Mouse (Mus musculus): Measurements from ENCODE around the gene Krt32. TPM values are rescaled to one million over a fixed set of nuclear protein-coding genes. Genes with fewer than 3 reads are reported as not detected.

Krt32 gene
- polyA plus RNA-seq (2011; ENCODE audit: insufficient read length, low read depth, missing spikeins) = not detected in 2 replicates

GRCm38 (mm10) chr11:100087861-100088260 lies at the start of gene Krt32:
Gene Krt32, minus strand, starts transcription at chr11:100088226.
- H3K4me3 ChIP-seq (ENCODE audit: insufficient read depth, low read length) = no peak within 1 kb of the TSS
- no peaks in the 10 kb centered on the region for H3K4me1 ChIP-seq (ENCODE audit: control insufficient read depth, insufficient read depth, low read length)
- TF ChIP-seq CTCF (IDR thresholded peaks at IDR 0.05; ENCODE audit: borderline replicate concordance, insufficient read depth, low read length) (no peak), POLR2A (IDR thresholded peaks at IDR 0.05; ENCODE audit: low read depth, low read length) (no peak)
- no peak within 1 kb of the TSS for H3K27ac ChIP-seq (ENCODE audit: insufficient read depth, low read length)

DNA sequence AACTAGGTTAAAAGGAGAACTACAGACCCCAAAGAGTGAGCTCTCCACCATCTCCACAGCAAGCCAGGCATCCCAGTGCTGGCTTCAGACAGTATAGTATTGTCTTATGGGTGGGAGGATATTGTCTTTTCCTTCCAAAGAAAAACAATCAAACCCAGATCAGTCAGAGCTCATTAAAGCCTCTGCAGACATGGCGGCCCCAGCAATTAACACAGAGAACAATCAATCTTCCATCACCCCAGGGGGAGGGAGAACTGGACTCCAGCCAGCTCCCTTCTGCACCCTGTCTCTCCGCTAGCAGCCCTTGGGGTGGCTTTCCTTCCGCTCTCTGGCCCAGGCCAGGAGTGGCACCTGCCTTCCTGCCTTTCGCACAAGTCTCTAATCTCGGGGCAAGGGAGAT lies 49.7 kb upstream of the Krt32 start:
- Histone ChIP-seq H3K27ac (ENCODE audit: insufficient read depth, low read length) (no peak overlapping the region), H3K4me3 (ENCODE audit: insufficient read depth, low read length) (no peak overlapping the region), H3K4me1 (ENCODE audit: control insufficient read depth, insufficient read depth, low read length) (no peaks in the 10 kb centered on the region)
- TF ChIP-seq POLR2A (IDR thresholded peaks at IDR 0.05; ENCODE audit: low read depth, low read length) (no peak), CTCF (IDR thresholded peaks at IDR 0.05; ENCODE audit: borderline replicate concordance, insufficient read depth, low read length) (no peak)

- TF ChIP-seq CTCF (IDR thresholded peaks at IDR 0.05; ENCODE audit: borderline replicate concordance, insufficient read depth, low read length) = no peak
- no peak for TF ChIP-seq POLR2A (IDR thresholded peaks at IDR 0.05; ENCODE audit: low read depth, low read length)
- H3K27ac ChIP-seq (ENCODE audit: insufficient read depth, low read length) = no peak overlapping the region
- H3K4me1 ChIP-seq (ENCODE audit: control insufficient read depth, insufficient read depth, low read length) = no peaks in the 10 kb centered on the region
- no peak overlapping the region for H3K4me3 ChIP-seq (ENCODE audit: insufficient read depth, low read length)
Measured at GRCm38 (mm10) chr11:100136559-100136958, 48.5 kb upstream of the Krt32 start.

GRCm38 (mm10) chr11:100135731-100136130 lies 47.7 kb upstream of the Krt32 start, which contains the start of gene Krt15:
Gene Krt15, minus strand, starts transcription at chr11:100135928.
- no peak within 1 kb of the TSS for H3K4me3 ChIP-seq (ENCODE audit: insufficient read depth, low read length)

GRCm38 (mm10) chr11:100124901-100125300 lies 36.9 kb upstream of the Krt32 start:
- no peak overlapping the region for H3K4me3 ChIP-seq (ENCODE audit: insufficient read depth, low read length)
- H3K4me1 ChIP-seq (ENCODE audit: control insufficient read depth, insufficient read depth, low read length) = no peaks in the 10 kb centered on the region
- TF ChIP-seq POLR2A (IDR thresholded peaks at IDR 0.05; ENCODE audit: low read depth, low read length) (no peak), CTCF (IDR thresholded peaks at IDR 0.05; ENCODE audit: borderline replicate concordance, insufficient read depth, low read length) (no peak)
- H3K27ac ChIP-seq (ENCODE audit: insufficient read depth, low read length) = no peak overlapping the region

More at GRCm38 (mm10) chr11:100135731-100136130, 47.7 kb upstream of the Krt32 start, which contains the start of gene Krt15:
- Histone ChIP-seq H3K4me1 (ENCODE audit: control insufficient read depth, insufficient read depth, low read length) (no peaks in the 10 kb centered on the region), H3K27ac (ENCODE audit: insufficient read depth, low read length) (no peak within 1 kb of the TSS)
- TF ChIP-seq CTCF (IDR thresholded peaks at IDR 0.05; ENCODE audit: borderline replicate concordance, insufficient read depth, low read length) (no peak), POLR2A (IDR thresholded peaks at IDR 0.05; ENCODE audit: low read depth, low read length) (no peak)

DNA sequence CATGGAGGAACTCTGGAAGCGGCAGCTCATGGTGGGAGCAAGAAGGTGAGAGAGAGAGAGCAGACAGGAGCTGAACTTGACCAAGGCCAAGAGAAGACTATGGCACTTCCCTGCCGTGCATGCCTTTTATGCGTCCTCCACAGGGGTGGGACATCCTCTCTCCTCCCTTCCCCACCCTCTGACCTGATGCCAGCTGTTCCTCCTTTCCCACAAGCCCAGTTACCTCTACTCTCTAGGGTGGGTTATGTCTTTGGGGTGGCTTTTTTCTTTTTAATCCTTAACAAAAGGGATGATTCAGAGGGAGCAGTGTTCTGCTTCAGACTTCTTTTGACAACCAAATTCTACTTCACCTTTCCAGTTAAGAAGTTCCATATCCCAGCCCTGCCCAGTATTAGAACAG lies 33.4 kb upstream of the Krt32 start, which contains the start of gene Krt13:
Krt13 (minus strand) TSS at position 101 of the 400 bp plus-strand sequence.
- H3K27ac ChIP-seq (ENCODE audit: insufficient read depth, low read length) = no peak within 1 kb of the TSS
- H3K4me1 ChIP-seq (ENCODE audit: control insufficient read depth, insufficient read depth, low read length) = no peaks in the 10 kb centered on the region
- TF ChIP-seq CTCF (IDR thresholded peaks at IDR 0.05; ENCODE audit: borderline replicate concordance, insufficient read depth, low read length) (no peak), POLR2A (IDR thresholded peaks at IDR 0.05; ENCODE audit: low read depth, low read length) (no peak)

DNA sequence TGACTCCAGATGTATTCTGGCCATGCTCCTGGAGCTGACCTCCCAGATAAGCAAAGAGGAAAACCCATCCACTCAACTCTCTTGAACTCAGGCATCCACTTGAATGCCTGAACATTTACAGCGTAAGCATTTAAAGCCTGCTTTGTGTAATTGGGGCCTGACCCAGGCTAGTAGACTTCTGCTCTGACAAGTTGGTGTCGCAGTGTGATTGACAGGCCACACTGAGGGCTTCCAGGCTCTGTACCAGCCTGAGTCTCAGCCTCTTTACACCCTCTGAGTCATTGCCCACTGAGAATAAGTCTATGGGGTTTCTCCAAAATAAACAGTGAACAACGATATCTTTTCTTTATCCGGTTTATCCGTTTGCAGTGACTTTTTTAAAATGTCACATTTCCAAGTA lies 32.3 kb upstream of the Krt32 start:
- Histone ChIP-seq H3K4me1 (ENCODE audit: control insufficient read depth, insufficient read depth, low read length) (no peaks in the 10 kb centered on the region), H3K4me3 (ENCODE audit: insufficient read depth, low read length) (no peak overlapping the region), H3K27ac (ENCODE audit: insufficient read depth, low read length) (no peak overlapping the region)
- no peak for TF ChIP-seq POLR2A (IDR thresholded peaks at IDR 0.05; ENCODE audit: low read depth, low read length)
- no peak for TF ChIP-seq CTCF (IDR thresholded peaks at IDR 0.05; ENCODE audit: borderline replicate concordance, insufficient read depth, low read length)

More for the DNA sequence above, 33.4 kb upstream of the Krt32 start, which contains the start of gene Krt13:
- H3K4me3 ChIP-seq (ENCODE audit: insufficient read depth, low read length) = no peak within 1 kb of the TSS

DNA sequence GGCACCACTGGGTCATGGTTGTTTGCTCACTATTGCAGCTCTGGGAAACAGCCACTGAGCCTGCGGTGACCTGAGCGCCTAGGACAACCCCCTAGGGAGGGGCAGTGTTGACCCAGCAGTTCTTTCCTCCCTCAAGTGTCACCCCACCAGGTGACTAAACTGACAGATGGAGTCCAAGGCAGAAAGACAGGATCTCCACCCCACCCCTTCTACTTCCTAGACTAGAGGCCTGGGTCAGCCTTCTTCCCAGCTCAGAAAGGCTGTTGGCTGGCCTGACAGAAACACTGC lies 25.7 kb upstream of the Krt32 start:
- Histone ChIP-seq H3K4me1 (ENCODE audit: control insufficient read depth, insufficient read depth, low read length) (no peaks in the 10 kb centered on the region), H3K4me3 (ENCODE audit: insufficient read depth, low read length) (no peak overlapping the region), H3K27ac (ENCODE audit: insufficient read depth, low read length) (no peak overlapping the region)
- TF ChIP-seq CTCF (IDR thresholded peaks at IDR 0.05; ENCODE audit: borderline replicate concordance, insufficient read depth, low read length) (no peak), POLR2A (IDR thresholded peaks at IDR 0.05; ENCODE audit: low read depth, low read length) (no peak)

GRCm38 (mm10) chr11:100112935-100113741 lies 25.1 kb upstream of the Krt32 start:
- Histone ChIP-seq H3K27ac (ENCODE audit: insufficient read depth, low read length) (no peak overlapping the region), H3K4me3 (ENCODE audit: insufficient read depth, low read length) (no peak overlapping the region), H3K4me1 (ENCODE audit: control insufficient read depth, insufficient read depth, low read length) (no peaks in the 10 kb centered on the region)
- TF ChIP-seq CTCF (IDR thresholded peaks at IDR 0.05; ENCODE audit: borderline replicate concordance, insufficient read depth, low read length) (no peak), POLR2A (IDR thresholded peaks at IDR 0.05; ENCODE audit: low read depth, low read length) (no peak)

- no peak within 1 kb of the TSS for H3K4me3 ChIP-seq (ENCODE audit: insufficient read depth, low read length)
- no peak within 1 kb of the TSS for H3K27ac ChIP-seq (ENCODE audit: insufficient read depth, low read length)
- TF ChIP-seq POLR2A (IDR thresholded peaks at IDR 0.05; ENCODE audit: low read depth, low read length) = no peak
- no peak for TF ChIP-seq CTCF (IDR thresholded peaks at IDR 0.05; ENCODE audit: borderline replicate concordance, insufficient read depth, low read length)
- no peaks in the 10 kb centered on the region for H3K4me1 ChIP-seq (ENCODE audit: control insufficient read depth, insufficient read depth, low read length)
Measured at GRCm38 (mm10) chr11:100105576-100106122, 17.6 kb upstream of the Krt32 start, which contains the start of gene Krt36. Gene Krt36, minus strand, starts transcription at chr11:100105626.
